Mouse (Mus musculus) cerebellum, adult 8-10 months (tissue): Measurements from ENCODE around the gene Igsf3.
"Not testable (repeated sequence)": the region's sequence is repeated elsewhere in the genome, so short reads cannot be mapped to it uniquely, and the experiment has no call there.

Experiments
- DNase-seq: peaks from one replicate; pipeline ENCODE4 v3.0.0; 2022

Igsf3 gene

DNA sequence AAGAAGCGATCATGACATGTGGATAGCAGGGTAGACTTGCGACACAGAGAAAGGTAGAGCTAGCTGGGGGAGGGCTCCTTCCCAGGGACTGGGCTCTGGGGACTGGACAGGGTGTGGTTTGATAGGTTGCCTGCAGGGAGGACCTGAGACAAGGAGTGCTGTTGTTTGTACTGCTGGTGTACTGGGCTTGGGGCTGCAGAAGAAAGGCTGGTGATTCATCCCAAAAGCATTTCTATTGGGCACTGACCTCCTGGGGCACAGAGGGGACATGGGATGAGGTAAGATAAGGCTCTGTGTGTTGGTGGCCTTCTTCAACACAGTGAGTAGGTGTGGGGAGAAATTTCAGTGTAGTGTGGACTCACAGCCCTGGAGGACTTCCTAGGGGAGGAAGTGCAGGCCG is 29.2 kb downstream of the Igsf3 start:
- no peak for DNase-seq

GRCm38 (mm10) chr3:101407568-101407967 is 30.7 kb downstream of the Igsf3 start:
- DNase-seq = no peak

- DNase-seq = no peak
Measured at GRCm38 (mm10) chr3:101408953-101409750, 32.3 kb downstream of the Igsf3 start.

DNA sequence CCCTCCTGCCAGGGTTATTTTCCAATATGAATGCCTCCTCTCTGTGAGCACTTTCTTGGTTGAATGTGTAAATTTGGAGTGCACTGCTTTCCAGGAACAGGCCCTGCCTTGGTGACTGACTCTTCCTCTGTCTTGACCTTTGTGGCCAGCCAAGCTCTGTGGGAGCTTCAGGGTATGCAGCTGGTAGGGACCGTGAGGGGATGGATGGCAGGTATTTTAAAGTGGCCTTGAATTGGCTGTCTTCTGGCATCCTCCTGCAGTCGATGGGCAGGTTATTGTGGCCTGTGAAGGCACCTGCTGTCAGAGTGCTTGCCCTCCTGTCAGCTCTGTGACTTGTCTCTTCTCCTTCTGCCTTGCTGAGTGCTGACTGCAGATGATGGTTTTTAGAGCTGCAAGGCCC is 33.3 kb downstream of the Igsf3 start:
- DNase-seq = no peak

DNA sequence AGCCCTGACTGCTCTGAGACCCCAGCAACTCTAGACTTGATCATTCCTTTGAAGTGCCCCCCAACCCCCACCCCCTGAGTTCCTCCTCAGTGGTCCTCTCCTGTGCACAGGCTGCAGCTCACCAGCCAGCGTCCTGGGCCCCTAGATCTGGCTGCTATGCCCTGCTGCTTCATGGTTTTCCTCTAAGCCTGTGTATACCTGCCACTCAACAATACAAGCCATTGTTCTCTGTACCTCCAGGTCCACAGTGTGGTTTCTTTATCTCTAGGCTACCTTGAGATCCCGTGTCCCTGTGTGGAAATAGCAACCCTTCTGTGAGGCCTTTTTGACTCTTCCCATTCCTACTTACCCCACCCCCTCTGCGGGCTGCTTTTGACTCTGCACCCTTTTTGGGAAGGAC is 33.9 kb downstream of the Igsf3 start:
- DNase-seq = no peak

GRCm38 (mm10) chr3:101411626-101412025 is 34.7 kb downstream of the Igsf3 start:
- DNase-seq = no peak

- no peak for DNase-seq
Measured at GRCm38 (mm10) chr3:101412115-101412514, 35.2 kb downstream of the Igsf3 start.

GRCm38 (mm10) chr3:101413013-101413412 is 36.1 kb downstream of the Igsf3 start:
- not testable (repeated sequence) for DNase-seq

- no peak for DNase-seq
Measured at GRCm38 (mm10) chr3:101418740-101419652, 42.1 kb downstream of the Igsf3 start.

DNA sequence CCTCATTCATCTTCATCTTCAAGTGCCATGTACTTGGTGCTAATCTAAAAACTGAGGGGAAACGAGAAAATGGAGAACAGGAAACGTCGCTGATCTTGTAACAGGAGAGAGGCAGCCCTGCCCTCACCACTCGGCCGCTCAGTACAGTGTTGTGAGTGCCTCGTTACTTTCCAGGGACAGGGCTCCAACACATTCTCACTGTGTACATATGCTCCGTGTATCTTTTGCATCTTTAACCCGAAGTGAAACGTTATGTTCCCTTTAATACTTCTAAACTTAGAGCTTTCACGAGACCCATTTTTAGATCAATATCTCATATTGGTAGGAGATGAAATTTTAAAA is 42.7 kb downstream of the Igsf3 start:
- DNase-seq = no peak

GRCm38 (mm10) chr3:101423188-101423587 is 46.3 kb downstream of the Igsf3 start:
- no peak for DNase-seq

DNA sequence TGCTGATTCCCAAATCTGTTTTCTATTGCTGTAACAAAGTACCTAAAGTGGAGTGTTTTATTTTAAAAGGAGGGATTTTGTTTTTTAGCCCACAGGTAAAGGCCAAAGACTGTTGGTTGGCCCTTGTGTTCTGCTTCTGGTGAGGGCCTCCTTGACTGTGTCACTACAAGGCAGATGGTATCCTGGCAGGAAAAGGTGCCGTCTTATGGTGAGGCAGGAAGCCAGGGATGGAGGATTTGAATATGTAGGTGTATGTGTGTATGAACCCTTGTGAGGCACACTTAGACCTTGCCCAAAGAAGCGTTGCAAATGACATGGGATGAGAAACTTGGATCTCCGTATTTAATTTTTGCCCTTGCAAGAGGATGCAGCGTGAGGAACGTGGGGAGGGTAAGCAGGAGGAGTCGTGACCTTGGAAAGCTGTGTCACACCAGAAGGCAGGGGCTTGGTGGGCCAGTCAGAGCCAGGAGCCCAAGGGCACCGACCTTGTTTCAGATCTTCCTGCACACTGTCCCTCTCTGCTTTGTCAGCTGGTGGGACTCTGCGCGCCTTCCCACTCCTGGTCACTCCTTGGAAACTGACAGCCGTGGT is 47.5 kb downstream of the Igsf3 start:
- no peak for DNase-seq

DNA sequence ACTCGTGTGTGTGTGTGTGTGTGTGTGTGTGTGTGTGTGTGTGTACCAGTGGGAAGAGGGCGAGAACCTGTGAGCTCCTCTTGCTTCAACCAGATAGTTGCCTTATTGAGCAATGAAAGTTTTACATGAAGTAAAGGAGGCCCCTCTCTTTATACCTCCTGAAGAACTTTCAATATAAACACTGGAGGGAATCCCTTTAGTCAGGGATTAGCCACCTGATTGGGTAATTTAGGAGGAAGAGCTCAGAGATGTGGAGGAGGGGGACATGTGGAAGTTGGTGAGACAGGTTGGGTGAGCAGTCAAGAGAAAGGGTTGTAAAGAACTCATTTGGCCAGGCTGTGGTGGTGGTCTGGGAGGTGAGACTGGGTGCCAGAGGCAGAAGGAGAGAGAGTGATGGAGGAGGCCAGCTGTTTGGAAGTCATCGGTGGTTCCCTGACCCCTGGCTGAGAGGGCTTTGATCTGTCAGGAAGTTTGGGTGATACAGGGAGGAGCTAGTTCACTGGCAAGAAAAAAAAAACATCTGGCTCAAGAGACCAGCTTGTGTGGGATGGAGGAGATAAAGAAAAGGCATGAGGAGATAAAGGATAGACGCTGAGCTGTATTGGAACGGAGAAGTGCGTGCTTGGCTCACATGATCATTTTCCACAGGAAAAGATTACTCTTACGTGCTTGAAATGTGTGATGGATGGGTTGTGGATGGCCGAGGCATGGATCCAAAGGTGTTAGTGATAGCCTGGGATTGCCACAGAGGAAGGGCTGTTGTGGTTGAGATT is 53.3 kb downstream of the Igsf3 start:
- DNase-seq = no peak

DNA sequence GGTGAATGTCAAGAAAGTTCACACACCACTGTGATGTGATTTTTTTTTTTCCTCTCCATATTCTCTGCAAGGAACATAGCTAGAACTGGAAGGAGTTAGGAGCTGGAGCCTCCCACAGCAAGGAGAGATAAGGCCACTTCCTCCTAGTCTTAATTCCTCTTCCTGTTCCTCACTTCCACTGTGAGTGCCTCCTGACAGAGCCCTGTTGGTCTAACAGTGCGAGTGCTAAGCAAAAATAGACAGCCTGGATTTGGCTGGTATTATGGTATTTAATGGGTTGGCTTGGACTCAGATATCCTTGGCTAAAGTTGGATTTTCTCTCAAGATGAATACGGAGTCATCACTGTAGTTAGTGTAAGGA is 53.9 kb downstream of the Igsf3 start:
- no peak for DNase-seq

GRCm38 (mm10) chr3:101435672-101436071 is 58.8 kb downstream of the Igsf3 start:
- DNase-seq = no peak

- no peak for DNase-seq
Measured at GRCm38 (mm10) chr3:101436469-101436868, 59.6 kb downstream of the Igsf3 start.

- DNase-seq = no peak
Measured at GRCm38 (mm10) chr3:101437021-101437563, 60.2 kb downstream of the Igsf3 start.

DNA sequence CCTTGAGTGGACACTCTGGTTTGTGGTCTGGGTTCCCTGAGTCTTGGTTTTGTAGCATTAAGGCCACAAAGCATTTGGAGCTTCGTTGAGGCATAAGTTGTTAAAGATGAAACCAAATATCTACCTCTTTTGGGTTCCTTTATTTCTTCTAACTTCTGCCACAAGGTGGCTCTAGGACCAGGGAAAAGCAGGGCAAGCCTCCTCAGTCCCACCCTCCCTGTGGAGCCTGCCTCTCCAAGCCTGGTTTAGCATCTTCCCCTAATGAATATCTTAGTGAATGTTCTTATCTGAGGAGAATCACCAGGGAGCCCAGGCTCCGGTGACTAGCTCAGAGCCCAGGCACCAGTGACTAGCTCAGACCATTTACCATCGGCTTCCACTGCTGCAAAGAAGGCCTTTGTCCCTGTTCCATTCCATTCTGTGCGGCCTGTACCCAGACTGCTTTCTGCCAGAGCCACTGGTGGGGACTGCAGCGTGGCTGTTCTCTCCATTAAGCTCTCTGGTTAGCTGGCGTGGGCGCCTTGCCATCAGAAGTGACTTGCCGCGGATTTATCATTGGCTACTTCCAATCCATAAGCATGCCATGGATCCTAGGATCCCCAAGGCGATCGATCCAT is 66.5 kb downstream of the Igsf3 start:
- no peak for DNase-seq

DNA sequence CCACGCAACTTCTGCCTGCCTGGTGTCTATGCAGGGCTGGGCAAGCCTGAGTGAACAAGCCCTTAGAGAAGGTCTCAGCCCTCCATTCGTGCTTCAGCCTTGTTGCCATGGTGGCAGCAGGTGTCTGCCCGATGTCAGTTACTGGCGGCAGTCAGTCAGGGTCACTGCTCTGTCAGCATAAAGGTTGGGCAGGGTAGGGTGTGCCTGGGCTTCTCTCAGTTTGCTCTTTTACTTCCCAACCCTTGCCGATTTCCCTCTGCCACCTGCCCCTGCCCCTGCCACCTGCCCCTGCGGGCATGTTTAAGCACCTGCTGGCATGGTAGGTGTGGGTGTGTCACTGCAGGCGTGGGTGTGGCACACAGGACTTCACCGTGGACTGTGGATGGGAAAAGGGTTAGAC is 67.6 kb downstream of the Igsf3 start:
- no peak for DNase-seq

DNA sequence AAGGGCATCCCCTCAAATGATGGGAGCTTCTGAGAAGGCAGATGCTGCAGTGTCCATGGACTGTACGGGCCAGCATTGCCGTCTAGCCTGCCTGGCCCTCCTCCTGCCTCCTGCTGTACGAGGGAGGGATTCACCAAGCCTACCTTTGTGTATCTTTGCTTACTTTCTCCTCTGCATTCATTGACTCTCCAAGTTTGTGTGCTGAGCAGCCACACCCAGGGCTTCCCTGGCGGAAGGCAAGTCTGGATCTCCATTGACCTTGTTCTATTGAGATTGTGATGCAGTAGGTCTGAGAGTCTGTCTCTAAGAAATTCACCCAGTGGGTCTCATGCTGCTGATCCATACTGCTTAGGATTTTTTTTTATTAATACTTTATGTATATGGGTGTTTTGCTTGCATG is 70.4 kb downstream of the Igsf3 start:
- DNase-seq = no peak

- DNase-seq = no peak
Measured at GRCm38 (mm10) chr3:101448765-101449164, 71.9 kb downstream of the Igsf3 start.

DNA sequence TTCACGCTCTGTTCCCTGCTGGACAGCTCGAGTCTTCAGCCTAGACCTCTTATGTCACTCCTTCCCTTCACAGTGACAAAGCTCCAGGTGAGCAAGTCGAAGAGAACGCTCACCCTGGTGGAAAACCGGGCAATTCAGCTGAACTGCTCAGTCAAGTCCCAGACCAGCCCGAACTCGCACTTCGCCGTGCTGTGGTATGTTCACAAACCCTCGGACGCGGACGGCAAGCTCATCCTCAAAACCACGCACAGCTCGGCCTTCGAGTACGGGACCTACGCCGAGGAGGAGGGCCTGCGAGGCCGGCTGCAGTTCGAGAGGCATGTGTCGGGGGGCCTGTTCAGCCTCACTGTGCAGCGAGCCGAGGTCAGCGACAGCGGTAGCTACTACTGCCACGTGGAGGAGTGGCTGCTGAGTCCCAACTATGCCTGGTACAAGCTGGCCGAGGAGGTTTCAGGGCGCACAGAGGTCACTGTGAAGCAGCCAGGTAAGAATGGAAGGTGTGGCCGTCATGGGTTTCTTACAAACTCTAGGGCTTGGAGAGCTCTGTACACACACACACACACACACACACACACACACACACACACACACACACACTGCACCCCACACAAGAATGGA is 74.0 kb downstream of the Igsf3 start:
- DNase-seq = no peak
